In genomic region chr11:45058658-45059057, GRCm38 (mm10) we compare ENCODE assay signal across 15 mouse cellular contexts.
DNase-seq lines count a peak whose midpoint lies in the region.
"Had no signal": no experiment of that assay in that cellular context is flagged by ENCODE, and none has a peak within 500 bp of the region (broad histone marks: within the 10 kb centered on the region; RNA-seq: fewer than 3 reads in every experiment).

No protein-coding gene starts in this region.

- DNase-seq in frontal cortex, adult 2 months (ENCODE audit: extremely low spot score in 1 of 2, low spot score in 1 of 2), result peak; percentile 7
- DNase-seq in frontal cortex, postnatal 25 days (ENCODE audit: low spot score in 2 of 2), result no peak
- peak; percentile 9 for DNase-seq in right cerebral cortex, adult 18-20 months
- no peak for DNase-seq in right cerebral cortex, postnatal 14 days
- DNase-seq in brain, adult 2 months (ENCODE audit: low read depth, low spot score), result peak; percentile 41
- DNase-seq in telencephalon, adult 2 months (ENCODE audit: low read depth, low spot score), result peak; percentile 22
- no peak for DNase-seq in kidney, postnatal 4 days
- DNase-seq: adrenal gland, adult 2 months; adrenal gland, postnatal 10 days; adrenal gland, postnatal 25 days; cerebellum, adult 11-12 months; cerebellum, adult 2 months; cerebellum, adult 9-10 months; cerebellum, postnatal 10 days; cerebellum, postnatal 25 days had no signal

Comparison
In these comparisons a context has a peak if more than half of its experiments do, and no peak if none do; other contexts are left out.
1. DNase-seq: peak in frontal cortex, adult 2 months (2 of 2), right cerebral cortex, adult 18-20 months (single experiment), brain, adult 2 months (single experiment) and telencephalon, adult 2 months (single experiment); none in frontal cortex, postnatal 25 days (0 of 2), right cerebral cortex, postnatal 14 days (single experiment) and kidney, postnatal 4 days (0 of 2).